Mouse (Mus musculus): Measurements from ENCODE around the gene Trank1.

Gene Trank1

DNA sequence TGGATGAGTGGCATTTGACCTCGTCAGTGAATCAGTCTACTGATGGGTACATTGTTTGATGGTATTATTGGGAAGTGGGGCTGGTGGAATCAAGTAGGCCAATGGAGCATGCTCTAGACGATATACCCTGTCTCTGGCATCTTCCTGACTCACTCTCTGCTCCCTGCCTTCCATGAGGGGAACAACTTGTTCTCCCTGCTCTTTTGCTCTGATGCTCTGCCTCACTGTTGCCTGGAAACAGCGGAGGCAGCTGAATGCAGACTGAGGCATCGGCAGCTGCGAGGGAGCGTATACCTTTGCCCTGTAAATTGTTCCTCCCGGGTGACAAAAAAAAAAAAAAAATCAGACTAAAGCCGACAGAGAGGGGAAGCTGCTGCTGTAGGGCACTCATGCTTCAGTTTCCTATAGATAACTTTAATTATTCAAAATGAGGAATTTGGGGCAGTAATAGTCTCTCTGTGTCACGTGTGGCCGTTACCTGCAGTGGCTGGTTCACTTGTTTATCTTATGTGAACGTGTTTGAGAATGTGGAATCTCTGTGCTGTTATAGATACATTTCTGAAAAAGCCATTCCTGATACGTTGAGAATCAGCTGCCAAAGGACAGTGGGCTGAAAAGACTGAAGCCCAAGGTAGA, 9.2 kb upstream of the Trank1 start:
- in situ Hi-C loops (cut with MboI, MseI) = no loop called here

DNA sequence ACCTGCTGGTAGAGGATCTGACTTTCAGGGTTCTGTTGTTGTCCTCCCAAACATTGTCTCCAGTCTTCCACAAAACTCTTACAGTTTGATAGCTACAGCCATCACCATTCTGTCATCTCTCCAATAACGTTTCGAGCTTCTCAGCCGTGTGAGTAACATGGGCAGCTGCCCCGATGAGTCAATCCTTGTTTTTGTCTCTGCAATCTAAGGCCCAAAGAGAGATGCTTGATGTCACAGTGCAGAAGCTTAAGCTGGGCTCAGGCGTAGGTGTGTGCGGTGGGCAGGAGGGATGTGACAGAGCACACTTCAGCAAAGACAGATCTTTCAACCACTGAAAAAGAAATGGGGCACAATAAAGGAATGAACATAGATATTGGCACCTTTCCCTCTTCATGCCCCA, 7.5 kb upstream of the Trank1 start:
- in situ Hi-C loops (cut with MboI, MseI) = no loop called here

DNA sequence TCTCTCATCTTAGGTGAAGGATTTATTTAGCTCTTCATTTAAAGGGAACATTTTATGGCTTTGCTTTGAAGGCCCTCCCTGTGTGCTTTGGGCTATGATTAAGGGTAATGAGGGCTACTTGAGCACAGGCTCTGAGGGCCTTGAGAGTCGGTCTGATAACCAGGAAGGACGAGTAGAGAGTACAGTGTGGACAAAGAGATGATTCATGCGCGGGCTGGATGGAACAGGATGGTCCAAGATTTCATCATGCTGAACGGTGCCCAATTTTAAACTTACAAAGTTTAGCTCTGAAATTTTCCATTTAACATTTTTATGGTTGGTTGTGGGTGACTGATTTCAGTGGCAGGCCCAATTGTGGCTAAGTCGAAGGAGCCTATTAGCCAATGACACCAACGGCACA, 5.4 kb upstream of the Trank1 start:
- in situ Hi-C loops (cut with MboI, MseI) = no loop called here

DNA sequence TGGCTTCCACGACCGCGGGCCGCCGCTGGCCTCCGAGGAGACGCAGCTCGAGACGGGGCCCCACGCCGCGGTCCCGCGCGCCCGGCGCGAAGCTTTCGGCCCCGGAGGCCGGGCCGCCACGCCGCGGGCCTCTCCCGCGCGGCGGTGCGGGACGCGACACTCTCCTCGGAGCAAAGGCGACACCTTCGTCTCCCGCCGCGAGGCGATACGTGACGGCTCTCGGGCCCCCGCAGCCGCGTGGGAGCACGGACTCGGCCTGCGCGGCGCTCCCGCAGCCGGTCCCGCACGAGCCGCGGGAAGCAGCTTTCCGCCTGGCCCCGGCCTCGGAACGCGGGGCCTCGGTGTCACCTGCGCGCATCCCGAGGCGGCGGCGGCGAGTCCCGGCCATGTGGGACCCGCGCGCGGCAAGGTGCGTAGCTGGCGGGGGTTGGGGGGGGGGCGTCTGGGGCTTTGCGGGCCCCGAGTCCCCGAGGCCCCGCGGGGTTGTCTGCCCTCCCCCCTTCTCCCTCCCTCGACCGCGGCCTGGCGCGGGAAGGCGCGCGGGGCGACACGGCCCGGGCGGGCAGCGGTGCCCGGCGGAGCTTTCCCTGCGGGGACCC, 403 bp downstream of the Trank1 start:
- in situ Hi-C loops (cut with MboI, MseI) = no loop called here

DNA sequence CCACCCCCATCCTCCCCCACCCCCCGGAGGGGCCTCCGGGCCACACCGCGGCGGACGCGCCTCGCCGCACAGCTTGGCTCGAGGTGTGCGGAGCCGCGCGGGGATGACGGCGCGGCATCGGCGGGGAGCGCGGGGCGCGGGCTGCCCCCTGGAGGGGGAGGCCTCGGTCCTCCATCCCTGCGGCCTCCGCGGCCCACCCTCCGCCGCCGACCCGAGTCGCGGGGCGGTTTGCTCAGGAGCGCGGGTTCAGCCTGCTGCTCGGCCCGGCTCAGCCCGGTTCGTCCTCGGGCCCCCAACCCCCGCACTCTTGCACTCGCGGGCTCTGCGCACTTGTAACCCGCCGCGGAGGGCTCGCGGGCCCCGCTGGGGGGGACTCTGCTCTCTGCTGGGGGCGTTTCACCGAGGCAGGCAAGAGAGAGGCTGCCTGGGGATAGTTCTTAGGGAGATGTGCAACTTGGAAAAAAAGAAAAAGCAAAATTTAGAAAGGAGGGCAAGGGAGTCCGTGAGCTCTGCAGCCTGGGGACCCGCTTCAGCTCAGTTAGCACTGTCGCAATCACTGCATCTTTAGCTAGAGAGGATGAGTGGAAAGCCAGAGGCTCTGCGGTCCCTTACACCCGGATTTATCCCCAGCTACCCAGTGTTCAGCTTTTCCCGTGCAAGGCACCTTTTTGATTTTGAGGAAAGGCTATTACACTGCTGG, 1.1 kb downstream of the Trank1 start:
- in situ Hi-C loops (cut with MboI, MseI) = no loop called here

DNA sequence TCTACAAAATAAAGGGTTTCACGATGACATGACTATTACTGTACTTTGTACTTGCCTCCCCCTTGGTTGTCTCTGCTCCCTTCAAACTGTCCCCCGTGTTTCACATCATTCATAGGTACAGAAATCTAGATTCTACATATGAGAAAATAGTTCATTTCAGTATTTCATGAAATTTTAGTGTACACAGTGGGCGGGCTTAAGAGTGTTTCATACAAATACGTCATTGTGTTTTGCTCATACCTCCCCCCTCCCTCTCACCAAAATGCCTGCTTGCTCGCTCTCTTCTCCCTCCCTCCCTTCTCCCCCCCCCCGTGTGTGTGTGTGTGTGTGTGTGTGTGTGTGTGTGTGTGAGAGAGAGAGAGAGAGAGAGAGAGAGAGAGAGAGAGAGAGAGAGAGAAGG, 1.8 kb downstream of the Trank1 start:
- in situ Hi-C loops (cut with MboI, MseI) = no loop called here

DNA sequence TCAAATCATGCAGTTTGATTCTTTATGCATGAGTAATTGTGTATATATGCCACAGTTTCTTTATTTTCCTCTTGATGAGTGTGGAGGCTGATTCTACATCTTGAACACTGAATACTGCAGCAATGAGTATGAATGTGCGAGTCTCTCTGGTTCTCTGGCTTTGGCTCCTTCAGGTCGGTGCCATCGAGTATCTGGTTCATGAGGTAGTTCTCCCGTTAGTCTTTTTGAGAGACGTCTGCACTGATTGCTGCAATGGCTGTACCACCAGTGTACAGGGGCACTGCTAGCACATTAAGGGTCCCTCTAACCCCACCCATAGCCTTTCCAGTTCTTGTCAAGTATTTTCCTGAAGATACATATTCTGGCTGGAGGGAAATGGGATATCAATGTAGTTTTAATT, 2.3 kb downstream of the Trank1 start:
- in situ Hi-C loops (cut with MboI, MseI) = no loop called here

DNA sequence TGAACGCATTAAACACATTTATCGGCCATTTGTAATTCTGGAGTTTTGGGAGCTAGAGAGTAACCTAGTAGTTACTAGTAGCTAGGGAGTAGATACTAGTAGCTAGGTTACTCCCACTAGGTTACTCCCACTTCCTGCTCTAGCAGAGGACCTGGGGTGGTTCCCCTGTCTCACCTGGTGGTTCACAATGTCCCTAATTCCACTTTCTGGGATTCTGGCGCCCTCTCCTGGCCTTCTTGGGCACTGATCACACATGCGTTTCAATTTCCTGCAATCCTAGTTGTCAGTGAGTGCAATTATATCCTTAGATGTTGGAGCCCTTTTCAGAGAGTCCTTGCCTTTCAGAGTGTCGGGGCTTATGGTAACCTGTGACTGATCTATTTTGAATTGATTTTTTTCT, 2.7 kb downstream of the Trank1 start:
- in situ Hi-C loops (cut with MboI, MseI) = no loop called here

DNA sequence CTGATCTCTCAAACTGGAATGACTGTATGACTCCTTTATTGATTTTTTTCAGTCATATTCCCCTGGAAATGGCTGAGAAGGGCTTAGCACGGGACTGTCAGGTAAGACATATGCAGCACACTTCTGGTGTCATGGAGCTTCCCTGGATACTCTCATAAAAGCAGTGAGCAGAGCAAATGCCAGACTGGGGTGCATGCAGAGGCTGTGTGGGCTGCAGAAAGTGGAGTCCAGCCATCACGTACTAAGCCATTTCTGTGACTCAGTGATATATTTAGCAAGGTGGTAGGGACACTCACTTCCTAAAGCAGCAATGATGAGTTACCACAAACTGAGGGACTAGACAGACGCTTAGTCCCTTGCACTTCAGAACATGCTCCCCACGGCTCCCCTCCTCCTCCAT, 9.4 kb downstream of the Trank1 start:
- in situ Hi-C loops (cut with MboI, MseI) = no loop called here

DNA sequence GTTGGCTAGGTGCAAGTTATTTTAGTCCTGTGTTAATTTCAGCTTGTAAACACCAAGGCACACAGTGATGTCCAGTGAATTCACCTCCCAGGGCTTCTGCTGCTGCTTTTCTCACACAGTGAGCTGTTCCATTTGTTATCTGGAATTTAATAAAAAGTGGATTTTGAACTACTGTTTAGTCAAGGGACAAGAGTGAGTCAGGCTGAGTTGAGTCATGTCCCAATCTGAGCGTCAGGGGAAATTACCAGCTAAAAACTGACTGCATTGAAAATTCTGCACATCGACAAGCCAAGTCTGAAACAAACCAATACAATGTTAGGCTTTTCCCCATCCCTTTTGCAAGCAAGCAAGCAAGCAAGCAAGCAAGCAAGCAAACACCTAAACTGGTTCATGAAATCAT, 13.3 kb downstream of the Trank1 start:
- in situ Hi-C loops (cut with MboI, MseI) = no loop called here

DNA sequence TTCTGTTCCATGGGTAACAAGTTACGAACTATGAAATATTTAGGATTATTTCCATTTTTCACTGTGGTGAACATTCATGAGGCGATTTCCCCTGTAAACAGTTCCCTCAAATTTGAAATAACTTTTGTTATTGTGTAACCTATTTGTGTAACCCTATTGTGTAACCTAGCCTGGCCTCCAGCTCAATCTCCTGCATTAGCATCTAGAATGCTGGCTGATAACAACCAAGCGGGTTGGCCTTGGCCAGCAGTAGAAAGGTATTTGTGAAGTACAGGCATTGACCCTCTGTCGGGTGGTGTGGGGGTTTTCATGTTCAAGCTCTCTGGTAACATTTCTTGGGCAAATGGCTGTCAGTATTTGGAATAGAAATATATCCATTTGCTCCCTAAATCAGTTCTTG, 18.3 kb downstream of the Trank1 start:
- in situ Hi-C loops (cut with MboI, MseI) = no loop called here

DNA sequence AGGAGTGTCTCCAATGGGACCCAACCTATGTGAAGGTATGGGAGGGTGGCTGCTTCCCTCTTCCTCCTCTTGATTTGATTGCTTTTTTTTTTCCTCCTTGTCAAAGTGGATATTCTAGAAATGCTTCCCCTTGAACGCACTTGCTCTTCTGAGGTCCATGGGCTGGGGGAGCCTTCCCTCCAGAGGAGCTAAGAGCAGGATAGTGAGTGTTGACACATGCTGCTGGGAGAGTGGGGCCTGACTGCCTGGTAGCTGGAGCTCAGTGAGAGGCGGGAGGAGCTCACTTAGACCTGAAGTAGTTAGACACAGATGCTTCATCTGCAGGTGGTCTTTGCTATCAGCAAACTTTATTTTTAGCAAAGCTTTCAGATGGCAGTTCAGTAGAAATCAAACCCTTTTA, 22.3 kb downstream of the Trank1 start:
- in situ Hi-C loops (cut with MboI, MseI) = no loop called here

DNA sequence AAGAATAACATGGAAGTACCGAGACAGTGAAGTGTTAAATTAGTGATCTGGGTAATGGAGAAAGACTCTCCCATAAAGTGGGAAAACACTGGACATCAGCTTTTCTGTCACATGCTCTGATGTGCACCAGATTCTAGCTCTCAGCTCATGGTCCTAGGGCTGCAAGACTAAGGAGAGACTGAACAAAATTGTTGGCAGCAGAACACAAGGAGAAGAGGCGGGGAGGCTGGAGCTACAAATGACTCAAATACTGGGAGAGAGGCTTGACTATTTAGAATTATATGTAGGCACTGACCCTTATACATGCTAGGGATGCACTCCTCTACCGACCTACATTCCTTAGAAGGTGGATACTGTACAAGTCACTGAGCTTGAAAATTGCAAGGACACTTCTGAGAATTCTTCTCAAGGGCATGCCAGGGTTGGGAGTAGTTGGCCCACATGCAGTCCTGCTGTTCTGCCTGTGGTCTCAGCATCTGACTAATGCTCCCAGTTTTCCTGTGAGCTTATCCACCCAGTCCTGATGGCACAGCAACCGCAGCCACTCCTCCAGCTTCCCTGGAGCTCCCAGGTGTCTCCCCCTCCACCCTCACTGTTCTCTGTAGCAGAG, 23.1 kb downstream of the Trank1 start:
- in situ Hi-C loops (cut with MboI, MseI) = no loop called here

DNA sequence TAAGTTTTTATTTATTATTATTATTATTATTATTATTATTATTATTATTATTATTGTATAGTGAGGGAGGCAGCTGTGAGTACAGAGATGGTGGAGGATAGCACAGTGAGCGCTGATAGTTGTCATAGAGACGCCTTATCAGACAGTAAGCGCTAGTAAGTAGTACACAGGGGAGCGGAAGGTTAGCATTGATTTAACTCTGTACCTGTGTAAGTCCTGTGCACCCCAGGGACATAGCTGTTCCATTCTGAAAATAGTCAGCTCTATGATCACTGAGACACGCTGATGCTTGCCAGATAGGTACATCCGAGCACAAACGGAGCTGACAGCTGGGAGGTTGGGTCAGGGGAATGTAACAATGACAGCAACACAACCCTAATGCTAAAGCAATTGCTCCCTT, 39.7 kb downstream of the Trank1 start:
- in situ Hi-C loops (cut with MboI, MseI) = no loop called here

DNA sequence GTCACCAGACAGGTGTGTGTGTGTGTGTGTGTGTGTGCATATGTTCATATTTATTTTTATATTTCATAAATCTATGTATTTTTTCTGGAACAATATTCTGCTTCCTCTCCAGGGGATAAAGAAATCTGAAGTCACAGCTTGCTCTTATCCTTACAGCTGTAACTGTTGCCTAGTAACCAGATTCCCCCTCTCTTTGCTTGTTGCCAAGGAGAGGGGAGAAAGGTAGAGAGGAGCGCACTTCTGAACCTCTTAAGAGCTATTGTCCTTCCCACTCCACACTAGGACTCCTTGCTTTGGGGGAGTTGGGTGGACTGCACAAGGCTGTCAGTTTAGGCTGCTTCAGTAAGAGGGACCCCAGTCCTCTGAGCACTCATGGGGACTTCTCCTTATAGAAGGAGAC, 40.1 kb downstream of the Trank1 start:
- in situ Hi-C loops (cut with MboI, MseI) = no loop called here

DNA sequence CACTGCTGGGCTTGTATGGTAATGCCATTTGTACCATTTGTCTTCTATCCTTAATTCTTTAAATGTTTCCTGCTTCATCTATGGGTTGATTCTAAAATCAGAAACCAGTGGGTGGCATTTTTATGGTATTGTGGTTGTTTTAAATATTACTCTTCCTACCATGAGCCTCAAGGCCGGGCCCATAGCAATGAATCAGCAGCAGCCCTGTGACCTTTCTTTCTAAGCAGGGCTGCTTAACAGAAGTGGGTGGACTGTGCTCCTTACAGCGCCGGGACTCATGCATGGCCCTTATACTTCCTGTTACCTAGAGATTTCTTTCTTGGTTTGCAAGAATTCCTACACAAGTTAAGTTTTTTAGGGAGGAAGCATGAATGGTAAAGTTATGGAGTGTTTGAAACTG, 41.1 kb downstream of the Trank1 start:
- in situ Hi-C loops (cut with MboI, MseI) = no loop called here

DNA sequence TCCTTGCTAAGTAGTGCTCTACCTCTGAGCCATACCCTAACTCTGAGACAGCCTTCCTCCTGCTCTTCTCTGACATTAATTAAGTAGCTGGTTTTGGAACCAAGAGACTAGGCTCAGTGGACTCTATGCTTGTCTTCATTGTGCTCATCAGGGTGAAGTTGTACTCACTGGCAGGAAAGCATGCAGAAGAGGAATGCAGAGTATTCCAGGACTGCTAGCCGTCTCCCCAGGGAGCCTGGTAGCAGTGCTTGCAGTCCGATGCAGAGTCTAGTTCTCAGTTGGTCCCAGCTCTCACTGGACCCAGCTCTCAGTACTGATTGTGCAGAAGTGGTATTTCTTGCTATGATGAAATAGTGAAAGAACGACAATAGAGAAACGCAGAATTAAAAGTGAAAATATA, 43.5 kb downstream of the Trank1 start:
- in situ Hi-C loops (cut with MboI, MseI) = no loop called here

DNA sequence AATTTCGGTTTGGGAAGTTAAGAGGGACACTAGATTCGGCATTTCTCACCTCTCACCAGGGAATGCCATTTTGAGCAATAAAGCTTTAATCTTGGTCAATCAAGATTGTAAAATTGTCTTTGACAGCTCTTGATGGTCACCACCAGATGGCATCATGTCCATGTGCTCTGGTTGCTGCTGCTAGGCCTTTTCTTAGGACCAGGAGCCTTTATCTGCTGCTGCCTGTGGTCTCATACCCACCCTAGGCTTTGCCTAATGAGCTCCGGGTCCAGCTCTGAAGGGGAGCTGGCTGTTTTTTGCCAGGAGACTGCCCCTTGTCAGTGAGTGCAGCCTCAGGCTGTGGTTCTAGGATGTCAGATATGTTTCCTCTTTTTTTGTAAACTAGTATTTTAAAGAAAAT, 44.8 kb downstream of the Trank1 start:
- in situ Hi-C loops (cut with MboI, MseI) = no loop called here

DNA sequence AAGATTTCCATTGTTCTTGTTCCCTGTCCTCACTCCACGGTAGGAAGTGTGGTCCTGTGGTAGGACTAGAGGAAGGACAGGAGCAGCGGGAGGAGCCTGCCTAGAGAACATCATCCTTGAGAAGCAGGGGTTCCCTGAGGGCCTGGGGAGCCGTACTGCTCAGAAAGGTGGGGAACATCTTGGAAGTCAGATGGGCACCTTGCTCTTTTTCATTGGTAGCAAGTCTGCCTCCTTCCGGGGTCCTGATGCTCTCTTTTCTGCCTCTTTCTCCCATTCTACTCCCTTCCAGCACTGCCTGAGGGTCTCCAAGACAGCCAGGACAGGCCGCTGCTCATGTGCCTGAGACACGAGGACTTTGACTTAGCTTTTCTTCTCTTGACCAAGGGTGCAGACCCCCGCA, 52.1 kb downstream of the Trank1 start:
- in situ Hi-C loops (cut with MboI, MseI) = no loop called here

DNA sequence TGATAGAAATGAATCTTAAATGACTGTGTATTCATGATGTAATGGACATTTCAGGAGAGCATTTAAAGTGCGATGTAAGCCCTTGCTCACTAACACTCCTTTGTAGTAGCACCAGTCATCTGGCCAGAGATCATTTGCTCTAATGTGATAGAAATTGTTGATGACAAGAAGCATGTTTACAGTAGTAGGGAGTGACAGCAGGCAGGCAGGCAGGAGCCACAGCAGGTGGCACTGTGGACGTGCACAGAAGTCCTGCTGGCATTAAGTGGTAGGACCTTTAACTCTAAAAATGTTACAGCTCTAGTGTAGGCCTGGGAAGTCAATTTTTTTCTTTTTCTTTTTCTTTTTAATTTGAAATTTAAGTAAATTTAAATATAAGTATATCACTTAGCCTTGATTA, 56.2 kb downstream of the Trank1 start:
- in situ Hi-C loops (cut with MboI, MseI) = no loop called here

DNA sequence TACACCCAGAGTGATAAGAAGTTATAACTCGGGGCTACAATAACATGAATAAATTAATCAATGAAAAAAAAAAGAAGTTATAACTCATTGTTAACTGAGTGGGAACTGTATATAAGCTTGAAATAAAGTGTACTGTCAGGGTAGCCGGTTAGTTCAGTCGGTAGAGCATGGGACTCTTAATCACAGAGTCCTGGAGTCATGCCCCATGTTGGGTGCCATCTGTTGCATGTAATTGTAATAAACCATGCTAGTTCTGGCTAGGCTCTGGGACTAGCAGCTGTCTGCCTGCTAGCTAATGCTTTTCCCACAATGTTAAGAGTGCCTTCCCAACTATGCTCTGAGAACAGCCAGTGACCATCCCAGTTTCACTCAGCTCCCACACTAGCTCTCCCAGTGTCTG, 60.5 kb downstream of the Trank1 start:
- in situ Hi-C loops (cut with MboI, MseI) = no loop called here

DNA sequence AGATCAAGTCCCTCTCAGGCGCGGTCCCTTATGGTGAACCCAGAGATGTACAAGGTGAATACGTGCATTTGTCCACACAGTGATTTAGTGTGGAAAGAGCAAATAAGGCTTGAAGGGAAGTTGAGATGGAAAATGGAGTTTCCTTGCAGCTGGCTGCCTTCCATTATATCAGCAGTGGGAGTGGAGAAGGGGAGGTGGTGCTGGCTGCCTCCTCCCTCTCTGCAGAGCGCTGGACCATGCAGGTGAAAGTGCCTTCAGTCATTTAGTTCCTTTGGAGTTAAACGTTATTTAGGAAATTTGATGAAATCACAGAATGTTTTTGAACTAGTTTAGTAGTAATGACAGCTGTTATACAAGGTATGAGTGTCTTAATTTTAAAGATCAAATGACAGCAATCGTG, 66.3 kb downstream of the Trank1 start:
- in situ Hi-C loops (cut with MboI, MseI) = no loop called here
